Mouse (Mus musculus) lung, adult 2 months (tissue): ENCODE measurements at regions not wholly inside any gene's neighbourhood (a gene's known extent, or its start where the extent isn't known, plus 50 kb on each side); places are given as distances from the start of the nearest gene placed in this dataset.

Experiments used
- CTCF ChIP-seq: fragments of 200-500 bp; IDR thresholded peaks from 2 replicates; pipeline ENCODE4 v1.5.1; 2011; ENCODE audit warnings: mild to moderate bottlenecking, low read length, control low read depth; ENCODE audit not compliant: insufficient read depth
- POLR2A ChIP-seq: fragments of 200-500 bp; IDR thresholded peaks from 2 replicates; pipeline ENCODE4 v1.6.1; 2011; ENCODE audit warnings: low read depth, mild to moderate bottlenecking, control low read depth, low read length, borderline replicate concordance; ENCODE audit errors: extremely low read depth

DNA sequence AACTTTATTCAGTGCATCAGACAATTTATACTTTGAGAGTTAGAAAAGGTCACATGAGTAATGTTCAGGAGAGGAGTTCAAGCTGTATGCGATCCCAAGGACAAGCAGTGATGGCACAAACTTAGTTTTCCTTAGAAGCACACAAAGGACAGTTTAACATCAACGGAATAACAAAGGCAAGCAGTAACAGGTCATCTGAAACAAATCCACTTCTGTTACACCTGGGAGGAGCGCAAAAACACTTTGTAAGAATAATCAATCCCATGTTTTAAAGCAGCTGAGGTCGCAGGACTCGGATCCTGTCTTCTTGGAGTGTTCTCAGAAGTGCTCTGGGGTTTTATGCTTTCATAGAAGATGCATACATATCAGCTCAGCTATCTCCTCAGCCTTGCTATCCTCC is 183.7 kb upstream of the Tmc3 start:
- TF ChIP-seq CTCF, result no peak
- no peak for TF ChIP-seq POLR2A
